Mouse (Mus musculus) hindbrain, embryonic 10.5 days (tissue): ENCODE measurements around the gene Klf2. TPM values are rescaled to one million over a fixed set of nuclear protein-coding genes. Genes with fewer than 3 reads are reported as not detected.

Source experiments
- DNase-seq: peaks from one replicate; pipeline ENCODE4 v3.0.0-alpha.2; 2017; ENCODE audit warnings: low spot score
- H3K27ac ChIP-seq: fragments of 300-500 bp; sonication (generic); 2 replicates; pipeline ENCODE4 v1.5.1; 2016; ENCODE audit warnings: mild to moderate bottlenecking, moderate library complexity
- H3K27me3 ChIP-seq: fragments of 300-500 bp; sonication (generic); 2 replicates; pipeline ENCODE4 v1.6.1; 2016; ENCODE audit warnings: mild to moderate bottlenecking; ENCODE audit not compliant: poor library complexity, insufficient read depth, severe bottlenecking
- H3K36me3 ChIP-seq: fragments of 300-500 bp; sonication (generic); 2 replicates; pipeline ENCODE4 v1.6.1; 2016; ENCODE audit warnings: mild to moderate bottlenecking, moderate library complexity
- H3K4me1 ChIP-seq: fragments of 300-500 bp; sonication (generic); replicated peaks from 2 replicates; pipeline ENCODE4 v1.6.1; 2016; ENCODE audit warnings: mild to moderate bottlenecking
- H3K4me3 ChIP-seq: fragments of 300-500 bp; sonication (generic); 2 replicates; pipeline ENCODE4 v1.5.1; 2016; ENCODE audit warnings: mild to moderate bottlenecking, moderate library complexity
- H3K9me3 ChIP-seq: fragments of 300-500 bp; sonication (generic); 2 replicates; pipeline ENCODE4 v1.6.1; 2016; ENCODE audit warnings: mild to moderate bottlenecking, moderate library complexity
- WGBS: fragments of 180-500 bp; shearing (Covaris S2); methylation state at CpG from one replicate; pipeline ENCODE4 v1.1.7; 2016; 5-methylcytosine and 5-hydroxymethylcytosine counted together
- polyA plus RNA-seq: library from polyadenylated mRNA; unstranded; fragments of >200 nt; fragmentation: Nextera tagmentation; extraction: Ambion mirVana; gene quantifications from 2 replicates; pipeline ENCODE4 v1.2.1, GENCODE M21; 2016

Klf2 gene
- polyA plus RNA-seq, 1 experiment from 2014 or later, result 5.8 TPM

GRCm38 (mm10) chr8:72295125-72295524 is 23.7 kb upstream of the Klf2 start:
- H3K4me3 ChIP-seq, result no peak overlapping the region
- no peaks in the 10 kb centered on the region for H3K27me3 ChIP-seq
- 80% methylated on average over 3 of the region's 3 CpGs for WGBS
- no peaks in the 10 kb centered on the region for H3K4me1 ChIP-seq
- no peaks in the 10 kb centered on the region for H3K9me3 ChIP-seq
- H3K27ac ChIP-seq, result no peak overlapping the region
- H3K36me3 ChIP-seq, result no peaks in the 10 kb centered on the region
- DNase-seq, result no peak

GRCm38 (mm10) chr8:72295679-72296078 is 23.2 kb upstream of the Klf2 start:
- no peak for DNase-seq
- WGBS, result 63% methylated on average over 8 of the region's 8 CpGs
- no peak overlapping the region for H3K4me3 ChIP-seq
- H3K36me3 ChIP-seq, result no peaks in the 10 kb centered on the region
- no peaks in the 10 kb centered on the region for H3K4me1 ChIP-seq
- H3K27me3 ChIP-seq, result no peaks in the 10 kb centered on the region
- H3K27ac ChIP-seq, result no peak overlapping the region
- no peaks in the 10 kb centered on the region for H3K9me3 ChIP-seq

- no peak overlapping the region for H3K4me3 ChIP-seq
- no peaks in the 10 kb centered on the region for H3K27me3 ChIP-seq
- H3K36me3 ChIP-seq, result no peaks in the 10 kb centered on the region
- no peak for DNase-seq
- 89% methylated on average over 8 of the region's 8 CpGs for WGBS
- no peaks in the 10 kb centered on the region for H3K9me3 ChIP-seq
- H3K4me1 ChIP-seq, result no peaks in the 10 kb centered on the region
- H3K27ac ChIP-seq, result no peak overlapping the region
Observed at GRCm38 (mm10) chr8:72296561-72296960, 22.3 kb upstream of the Klf2 start.

GRCm38 (mm10) chr8:72298928-72299327 is 19.9 kb upstream of the Klf2 start:
- H3K27ac ChIP-seq, result no peak overlapping the region
- H3K36me3 ChIP-seq, result no peaks in the 10 kb centered on the region
- H3K4me1 ChIP-seq, result no peaks in the 10 kb centered on the region
- H3K4me3 ChIP-seq, result no peak overlapping the region
- DNase-seq, result no peak
- no peaks in the 10 kb centered on the region for H3K9me3 ChIP-seq
- 86% methylated on average over 1 of the region's 1 CpGs for WGBS
- no peaks in the 10 kb centered on the region for H3K27me3 ChIP-seq

- Histone ChIP-seq H3K4me1 (no peaks in the 10 kb centered on the region), H3K27me3 (no peaks in the 10 kb centered on the region), H3K27ac (no peak overlapping the region; the same call in 1 of the 2 replicates), H3K4me3 (no peak overlapping the region), H3K9me3 (no peaks in the 10 kb centered on the region), H3K36me3 (no peaks in the 10 kb centered on the region)
- DNase-seq, result no peak
- 81% methylated on average over 9 of the region's 9 CpGs for WGBS
Observed at GRCm38 (mm10) chr8:72300654-72301400, 18.0 kb upstream of the Klf2 start.

GRCm38 (mm10) chr8:72301497-72301896 is 17.3 kb upstream of the Klf2 start:
- no peak overlapping the region for H3K27ac ChIP-seq
- WGBS, result 88% methylated on average over 5 of the region's 5 CpGs
- no peaks in the 10 kb centered on the region for H3K36me3 ChIP-seq
- no peaks in the 10 kb centered on the region for H3K9me3 ChIP-seq
- H3K4me3 ChIP-seq, result no peak overlapping the region
- H3K4me1 ChIP-seq, result no peaks in the 10 kb centered on the region
- no peaks in the 10 kb centered on the region for H3K27me3 ChIP-seq
- no peak for DNase-seq

GRCm38 (mm10) chr8:72302986-72303612 is 15.7 kb upstream of the Klf2 start:
- no peak for DNase-seq
- Histone ChIP-seq H3K4me1 (no peaks in the 10 kb centered on the region), H3K9me3 (no peaks in the 10 kb centered on the region), H3K36me3 (no peaks in the 10 kb centered on the region), H3K27ac (no peak overlapping the region), H3K4me3 (no peak overlapping the region), H3K27me3 (no peaks in the 10 kb centered on the region)
- 79% methylated on average over 8 of the region's 8 CpGs for WGBS

- no peak overlapping the region for H3K27ac ChIP-seq
- no peaks in the 10 kb centered on the region for H3K4me1 ChIP-seq
- DNase-seq, result no peak
- no peaks in the 10 kb centered on the region for H3K27me3 ChIP-seq
- H3K36me3 ChIP-seq, result no peaks in the 10 kb centered on the region
- no peaks in the 10 kb centered on the region for H3K9me3 ChIP-seq
- H3K4me3 ChIP-seq, result no peak overlapping the region
- 75% methylated on average over 8 of the region's 8 CpGs for WGBS
Observed at GRCm38 (mm10) chr8:72303633-72304032, 15.2 kb upstream of the Klf2 start.

GRCm38 (mm10) chr8:72305210-72305905 is 13.5 kb upstream of the Klf2 start, which contains the start of gene Gm10282:
Gene Gm10282 (minus strand): TSS chr8:72305260.
- DNase-seq, result no peak
- Histone ChIP-seq H3K27ac (no peak within 1 kb of the TSS), H3K4me3 (no peak within 1 kb of the TSS), H3K27me3 (no peaks in the 10 kb centered on the region), H3K4me1 (no peaks in the 10 kb centered on the region), H3K36me3 (no peaks in the 10 kb centered on the region), H3K9me3 (no peaks in the 10 kb centered on the region)
- 76% methylated on average over 16 of the region's 16 CpGs for WGBS

- no peaks in the 10 kb centered on the region for H3K9me3 ChIP-seq
- H3K27ac ChIP-seq, result no peak overlapping the region
Observed at GRCm38 (mm10) chr8:72306913-72307312, 11.9 kb upstream of the Klf2 start.

GRCm38 (mm10) chr8:72308276-72308675 is 10.6 kb upstream of the Klf2 start:
- Histone ChIP-seq H3K36me3 (no peaks in the 10 kb centered on the region), H3K27me3 (no peaks in the 10 kb centered on the region), H3K4me3 (no peak overlapping the region), H3K27ac (no peak overlapping the region), H3K4me1 (no peaks in the 10 kb centered on the region), H3K9me3 (no peaks in the 10 kb centered on the region)
- WGBS, result 84% methylated on average over 6 of the region's 6 CpGs
- DNase-seq, result no peak

More at GRCm38 (mm10) chr8:72306913-72307312, 11.9 kb upstream of the Klf2 start:
- WGBS, result 90% methylated on average over 5 of the region's 5 CpGs
- H3K36me3 ChIP-seq, result no peaks in the 10 kb centered on the region
- H3K4me3 ChIP-seq, result no peak overlapping the region
- H3K4me1 ChIP-seq, result no peaks in the 10 kb centered on the region
- H3K27me3 ChIP-seq, result no peaks in the 10 kb centered on the region
- no peak for DNase-seq

GRCm38 (mm10) chr8:72310849-72311506 is 7.9 kb upstream of the Klf2 start:
- Histone ChIP-seq H3K9me3 (no peaks in the 10 kb centered on the region), H3K4me1 (peaks cover 2% of the 10 kb centered on the region), H3K27ac (no peak overlapping the region), H3K27me3 (no peaks in the 10 kb centered on the region), H3K36me3 (no peaks in the 10 kb centered on the region), H3K4me3 (no peak overlapping the region)
- DNase-seq, result no peak
- 60% methylated on average over 8 of the region's 8 CpGs for WGBS
